Mouse (Mus musculus): Measurements from ENCODE around the gene Man1c1.

The Man1c1 gene

GRCm38 (mm10) chr4:134577281-134577680 lies 126.8 kb downstream of the Man1c1 start:
- DNase-seq, result no peak

DNA sequence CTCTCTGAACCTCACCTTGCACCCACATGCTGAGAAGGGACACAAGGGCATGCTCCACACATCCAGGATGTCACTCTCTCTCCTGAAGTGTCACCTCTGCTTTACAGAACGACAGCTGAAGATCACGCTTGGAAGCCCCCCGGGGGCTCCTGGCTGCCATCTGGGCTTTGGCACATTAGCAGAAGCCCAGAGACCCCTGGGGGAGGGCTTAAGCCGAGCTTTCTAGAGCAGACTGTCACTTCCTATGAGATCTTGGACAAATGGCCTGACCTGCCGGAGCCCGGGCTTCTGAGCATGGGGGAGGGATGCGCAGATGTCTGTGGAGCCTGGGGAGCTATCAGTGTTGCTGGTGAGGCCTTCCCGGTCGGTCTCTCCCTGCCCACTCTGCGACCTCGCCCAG lies 128.6 kb downstream of the Man1c1 start:
- DNase-seq, result no peak

DNA sequence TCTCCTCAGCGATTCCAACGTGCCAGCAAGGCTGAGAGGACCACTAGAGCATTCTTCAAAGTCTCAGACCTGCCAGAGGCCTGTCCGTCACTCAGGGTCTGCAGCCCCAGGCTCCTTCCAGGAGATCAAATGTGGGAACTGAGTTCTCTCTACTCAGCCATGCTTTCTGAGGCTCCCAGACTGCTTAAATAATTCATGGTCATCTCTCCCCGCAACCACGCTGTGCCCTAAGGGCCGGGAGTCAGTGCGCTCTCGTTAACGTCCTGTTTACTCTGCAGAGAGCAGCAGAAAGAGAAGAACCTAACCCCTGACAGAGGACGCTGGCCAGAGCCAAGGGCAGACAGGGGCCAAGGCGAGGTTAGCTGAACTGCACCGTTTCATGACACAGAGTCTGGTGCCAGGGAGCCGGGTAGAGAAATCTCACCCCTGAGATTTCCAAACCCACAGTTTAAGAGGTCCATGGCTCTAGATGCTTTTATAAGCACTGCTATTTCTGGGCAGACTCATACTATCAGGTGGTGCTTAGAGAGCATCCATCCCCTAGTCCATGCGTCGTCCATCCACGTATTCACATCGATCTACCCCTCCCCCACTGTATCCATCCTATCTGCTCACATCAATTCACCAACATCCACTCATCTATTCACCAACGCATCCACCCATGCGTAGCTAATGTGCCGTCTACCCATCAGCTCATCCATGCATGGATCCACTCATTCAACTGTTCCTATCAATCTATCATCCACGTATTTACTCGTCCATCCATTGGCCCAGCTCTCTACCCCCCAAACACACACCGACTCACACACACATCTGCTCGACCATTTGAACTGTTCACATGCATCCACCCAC lies 131.4 kb downstream of the Man1c1 start:
- no peak for DNase-seq

GRCm38 (mm10) chr4:134570704-134571451 lies 133.2 kb downstream of the Man1c1 start:
- DNase-seq, result no peak

DNA sequence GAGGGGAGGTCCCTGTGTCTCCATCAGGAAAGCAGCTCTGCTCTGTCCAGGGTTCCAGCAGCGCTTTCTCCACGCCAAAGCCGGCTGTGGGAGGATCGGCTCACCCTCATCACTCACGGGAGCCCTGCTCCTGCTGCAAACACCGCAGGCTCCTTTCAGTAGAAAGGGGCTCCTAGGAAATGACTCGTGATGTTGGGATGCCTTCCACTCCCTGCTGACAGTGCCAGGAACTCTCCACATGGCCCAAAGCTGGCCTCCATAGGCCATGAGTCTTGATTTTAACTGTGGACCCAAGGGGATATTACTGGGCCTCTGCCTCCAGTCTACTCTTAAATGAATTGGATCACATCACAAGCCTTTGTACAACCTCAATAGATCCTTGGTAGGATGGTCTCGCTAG lies 134.3 kb downstream of the Man1c1 start:
- no peak for DNase-seq

DNA sequence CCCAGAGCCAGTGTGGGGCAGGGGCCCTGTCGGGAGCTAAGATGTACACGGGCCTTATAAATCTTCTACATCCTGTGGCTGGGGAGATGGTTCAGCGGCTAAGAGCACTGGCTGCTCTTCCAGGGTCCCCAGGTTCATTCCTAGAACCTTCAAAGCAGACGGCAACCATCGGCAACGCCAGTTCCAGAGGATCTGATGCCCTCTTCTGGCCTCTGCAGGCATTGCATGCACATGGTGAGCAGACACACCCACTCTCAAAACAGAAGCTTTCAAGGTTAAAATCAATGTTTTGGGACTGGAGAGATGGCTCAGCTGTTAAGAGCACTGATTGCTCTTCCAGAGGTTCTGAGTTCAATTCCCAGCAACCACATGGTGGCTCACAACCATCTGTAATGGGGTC lies 134.9 kb downstream of the Man1c1 start:
- no peak for DNase-seq

GRCm38 (mm10) chr4:134567377-134568226 lies 136.5 kb downstream of the Man1c1 start:
- no peak for DNase-seq

- DNase-seq, result no peak
Observed at GRCm38 (mm10) chr4:134564093-134564492, 140.0 kb downstream of the Man1c1 start.

- no peak for DNase-seq
Observed at GRCm38 (mm10) chr4:134563624-134564023, 140.5 kb downstream of the Man1c1 start.

DNA sequence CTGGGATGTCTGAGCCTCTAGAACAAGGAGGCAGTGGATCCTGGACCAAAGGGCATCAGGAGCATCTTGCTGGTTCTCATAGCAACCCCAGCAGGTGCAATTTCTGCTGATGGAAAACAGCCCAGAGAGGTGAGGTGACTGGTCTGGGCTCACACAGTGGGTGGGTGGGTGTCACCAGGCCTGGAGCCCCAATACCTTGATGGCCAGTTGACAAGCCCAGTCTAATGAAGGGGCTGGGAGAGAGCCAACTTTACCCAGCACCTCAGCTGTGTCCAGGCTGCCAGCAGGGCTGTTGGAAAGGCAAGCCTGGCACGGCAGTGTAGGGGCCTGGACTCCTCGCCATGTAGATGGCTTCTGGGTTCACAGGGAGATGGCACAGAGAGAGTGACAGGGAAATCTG lies 142.1 kb downstream of the Man1c1 start:
- DNase-seq, result no peak

- DNase-seq, result no peak
Observed at GRCm38 (mm10) chr4:134560699-134561098, 143.4 kb downstream of the Man1c1 start.

- no peak for DNase-seq
Observed at GRCm38 (mm10) chr4:134559154-134559553, 144.9 kb downstream of the Man1c1 start.

- DNase-seq, result peak; percentile 26 to 28
Observed at GRCm38 (mm10) chr4:134558570-134559113, 145.4 kb downstream of the Man1c1 start.

- peak; percentile 76 to 78 for DNase-seq
Observed at GRCm38 (mm10) chr4:134557626-134558249, 146.4 kb downstream of the Man1c1 start.

GRCm38 (mm10) chr4:134555956-134556580 lies 148.0 kb downstream of the Man1c1 start:
- peak; percentile 55 to 63 for DNase-seq

DNA sequence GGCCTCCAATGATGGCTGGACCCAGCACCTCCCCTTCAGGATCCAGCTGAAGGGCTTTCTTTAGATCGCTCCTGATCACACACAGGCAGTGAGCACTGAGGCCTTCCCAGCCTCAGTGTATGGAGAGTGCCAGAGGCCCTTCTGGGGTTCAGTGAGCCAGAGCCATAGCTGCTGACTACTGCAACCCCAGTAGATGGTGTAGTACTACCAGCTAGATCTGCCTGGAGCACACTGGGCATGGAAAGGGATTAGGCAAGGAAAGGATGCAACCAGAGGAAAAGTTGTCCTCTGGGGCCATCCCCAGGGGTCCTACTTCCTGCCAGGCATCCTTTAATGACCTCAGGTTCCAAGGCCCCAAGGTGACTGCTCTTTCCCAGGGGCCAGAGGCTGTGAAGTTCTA lies 150.5 kb downstream of the Man1c1 start:
- no peak for DNase-seq

DNA sequence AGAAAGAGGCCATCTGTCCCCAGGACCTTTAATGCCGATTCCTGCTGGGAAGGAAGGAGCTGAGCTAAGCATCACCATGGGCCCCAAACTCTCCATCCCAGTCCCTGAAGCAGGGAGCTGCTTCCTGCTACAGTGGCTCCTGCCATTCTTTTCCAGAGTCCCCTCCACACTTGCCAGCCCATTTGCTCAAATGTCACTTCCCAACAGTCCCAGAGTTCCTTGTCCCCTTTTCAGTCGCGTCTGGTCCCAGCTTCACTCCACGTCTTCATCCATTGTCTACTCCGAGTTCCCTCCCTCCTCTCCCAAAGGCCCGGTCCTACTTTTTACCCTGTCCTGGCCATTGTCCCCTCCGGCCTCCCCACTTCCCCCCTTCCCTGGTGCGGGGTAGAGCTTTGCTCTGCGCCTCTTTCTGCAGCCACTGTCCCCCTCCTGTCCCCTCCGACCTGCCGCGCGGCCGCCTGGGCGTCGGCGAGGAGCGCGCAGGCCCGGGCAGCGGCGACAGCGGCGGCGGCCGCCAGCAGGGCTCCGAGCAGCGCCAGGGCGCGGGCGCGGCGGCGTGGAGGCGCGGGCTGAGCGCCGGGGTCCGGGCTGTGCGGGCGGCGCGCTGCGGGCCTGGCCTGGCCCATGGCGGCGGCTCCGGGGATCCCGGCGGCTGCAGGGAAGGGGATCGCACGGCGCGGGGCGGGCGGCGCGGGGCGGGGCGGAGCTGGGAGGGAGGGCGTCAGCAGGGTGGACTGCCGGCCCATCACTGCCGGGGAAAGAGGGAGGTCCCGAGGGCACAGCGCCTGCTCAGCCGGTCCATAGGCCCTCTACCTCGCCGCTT lies 152.4 kb downstream of the Man1c1 start, which contains the start of gene Selenon:
Gene Selenon, minus strand, starts transcription at position 673 of the 823 bp plus-strand sequence.
- peak; percentile 21 to 31 for DNase-seq

DNA sequence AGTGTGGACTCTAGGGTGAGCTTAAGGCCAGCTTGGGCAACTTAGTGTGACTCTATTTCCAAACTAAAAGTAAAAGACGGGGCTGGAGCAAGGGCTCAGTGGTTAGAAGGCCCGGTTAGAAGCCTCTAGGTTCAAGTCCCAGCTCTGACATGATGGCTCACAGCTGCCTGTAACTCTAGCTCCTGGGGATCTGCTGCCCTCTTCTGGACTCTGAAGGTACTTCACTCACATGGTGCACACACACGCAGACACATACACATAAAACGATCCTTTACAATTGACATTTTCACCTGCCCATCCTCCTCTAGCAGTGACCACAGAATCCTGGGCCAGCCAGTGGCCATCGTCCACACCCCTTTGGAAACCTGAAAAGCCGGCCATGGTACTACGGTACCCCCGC lies 154.2 kb downstream of the Man1c1 start:
- DNase-seq, result no peak

DNA sequence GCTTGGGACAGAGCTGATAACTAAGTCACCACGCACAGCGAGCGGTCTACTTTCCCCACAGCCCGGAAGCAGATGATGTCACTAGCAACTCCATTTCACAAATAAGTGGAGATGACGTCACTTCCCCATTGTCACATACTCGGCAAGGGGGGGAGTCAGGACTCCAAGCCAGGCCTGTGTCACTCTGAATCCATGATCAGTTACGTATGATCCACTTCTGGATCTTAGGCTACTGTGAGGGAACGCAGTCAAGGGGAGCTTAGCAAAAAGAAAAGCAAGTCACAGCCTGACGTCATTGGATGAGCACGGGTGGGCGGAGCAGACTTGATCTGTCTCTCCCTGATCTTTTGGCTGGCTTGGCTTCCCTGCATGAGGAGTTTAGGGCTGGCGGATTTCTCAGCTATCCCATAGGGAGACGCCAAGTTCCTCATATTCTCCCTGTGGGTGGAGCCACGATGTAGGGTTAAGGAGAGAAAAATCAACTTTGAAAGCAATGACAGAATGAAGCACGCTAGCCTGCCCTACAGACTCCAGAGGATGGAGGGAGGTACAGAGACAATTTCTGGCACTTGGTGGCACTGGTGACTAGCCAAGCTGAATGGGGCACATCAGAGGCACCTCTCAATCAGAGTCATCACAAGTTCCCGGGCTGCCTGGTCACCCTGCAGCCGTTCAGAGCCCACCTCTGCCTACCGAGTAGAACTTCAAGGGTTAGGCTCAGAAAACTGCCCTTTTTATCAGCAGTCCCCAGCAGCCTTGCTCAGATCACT lies 155.7 kb downstream of the Man1c1 start:
- peak; percentile 14 to 26 for DNase-seq

Measured in B cell, adult 2 months (primary cell).